Mouse (Mus musculus) MEL (cell line): ENCODE results near the gene Slc2a9.

Experiments used
- CTCF ChIP-seq, 3 experiments: IDR thresholded peaks in 2 of 3; conservative IDR thresholded peaks in 1 of 3; 2 replicates each; pipeline ENCODE4 v1.5.1; 2011 to 2012; ENCODE audit warnings: low read length in 3 of 3, low read depth in 2 of 3, mild to moderate bottlenecking in 2 of 3, improper control_type of control experiment in 1 of 3, inconsistent platforms in 1 of 3, mixed read lengths in 1 of 3, moderate library complexity in 1 of 3; ENCODE audit not compliant: control insufficient read depth in 1 of 3, insufficient read depth in 1 of 3, poor library complexity in 1 of 3, severe bottlenecking in 1 of 3
- POLR2A ChIP-seq, 2 experiments: IDR thresholded peaks; 2 replicates each; pipeline ENCODE4 v1.6.1; 2011 to 2012; ENCODE audit warnings: low read length in 2 of 2, mild to moderate bottlenecking in 2 of 2, control low read depth in 1 of 2, improper control_type of control experiment in 1 of 2, low read depth in 1 of 2, moderate library complexity in 1 of 2; ENCODE audit not compliant: control insufficient read depth in 1 of 2, insufficient read depth in 1 of 2, poor library complexity in 1 of 2

DNA sequence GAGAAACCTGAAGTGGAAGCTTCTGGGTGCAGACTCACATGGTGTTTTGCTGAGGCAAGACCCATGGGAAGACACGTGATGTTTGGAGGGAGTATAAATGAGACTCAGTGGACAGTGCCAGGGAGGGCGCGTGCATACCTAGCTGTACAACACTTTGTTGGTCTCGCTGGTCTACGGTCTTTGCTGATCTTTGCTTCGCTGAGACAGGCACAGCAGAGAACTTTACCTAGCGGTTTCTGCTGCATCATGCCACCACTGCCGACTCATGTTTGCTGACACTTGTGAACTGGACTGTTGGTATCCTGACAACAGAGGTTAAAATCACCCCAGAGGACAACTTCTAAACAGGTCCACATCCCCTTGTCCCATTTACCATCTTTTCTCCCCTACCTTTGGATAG, 2.9 kb downstream of the Slc2a9 start:
- TF ChIP-seq POLR2A (IDR thresholded peaks at IDR 0.05; ENCODE audit: control insufficient read depth in 1 of 2, insufficient read depth in 1 of 2, low read depth in 1 of 2, low read length in 2 of 2, poor library complexity in 1 of 2) (no peak), CTCF (IDR thresholded peaks at IDR 0.05 in 2 of 3, conservative IDR thresholded peaks at IDR 0.05 in 1 of 3; ENCODE audit: control insufficient read depth in 1 of 3, insufficient read depth in 1 of 3, low read depth in 2 of 3, low read length in 3 of 3, poor library complexity in 1 of 3, severe bottlenecking in 1 of 3) (no peak)
